Mouse (Mus musculus) heart, embryonic 16.5 days (tissue): ENCODE measurements around the gene Tmem86b. TPM values are rescaled to one million over a fixed set of nuclear protein-coding genes. Genes with fewer than 3 reads are reported as not detected.

ENCODE experiments used
- ATAC-seq: fragments of 200-750 bp; cut with Nextera tagmentation; replicated peaks from 2 replicates; pipeline ENCODE4 v1.8.0; 2017; ENCODE audit warnings: moderate number of reproducible peaks; ENCODE audit not compliant: insufficient read depth, low FRiP score; ENCODE audit errors: extremely low read depth
- H3K27ac ChIP-seq: fragments of 300-500 bp; sonication (generic); 2 replicates; pipeline ENCODE4 v1.5.1; 2014; ENCODE audit warnings: mild to moderate bottlenecking, low read length, control low read depth, moderate library complexity
- H3K27me3 ChIP-seq: fragments of 300-500 bp; sonication (generic); 2 replicates; pipeline ENCODE4 v1.6.1; 2014; ENCODE audit warnings: low read length, mixed read lengths; ENCODE audit not compliant: control insufficient read depth, insufficient read depth
- H3K36me3 ChIP-seq: fragments of 300-500 bp; sonication (generic); 2 replicates; pipeline ENCODE4 v1.6.1; 2014; ENCODE audit not compliant: control insufficient read depth, insufficient read depth
- H3K4me1 ChIP-seq: fragments of 300-500 bp; sonication (generic); 2 replicates; pipeline ENCODE4 v1.6.1; 2014; ENCODE audit warnings: low read length, mixed read lengths; ENCODE audit not compliant: control insufficient read depth, insufficient read depth
- H3K4me2 ChIP-seq: fragments of 300-500 bp; sonication (generic); 2 replicates; pipeline ENCODE4 v1.6.1; 2014; ENCODE audit warnings: low read depth, mild to moderate bottlenecking, control low read depth, low read length
- H3K4me3 ChIP-seq: fragments of 300-500 bp; sonication (generic); 2 replicates; pipeline ENCODE4 v1.5.1; 2014; ENCODE audit warnings: mild to moderate bottlenecking, control low read depth, low read length
- H3K9ac ChIP-seq: fragments of 300-500 bp; sonication (generic); 2 replicates; pipeline ENCODE4 v1.6.1; 2014; ENCODE audit warnings: low read length, control low read depth
- H3K9me3 ChIP-seq: fragments of 300-500 bp; sonication (generic); replicated peaks from 2 replicates; pipeline ENCODE4 v1.6.1; 2016; ENCODE audit warnings: low read length; ENCODE audit not compliant: control insufficient read depth
- WGBS: fragments of 180-500 bp; shearing (Covaris S2); extraction: QIAGEN DNeasy Blood & Tissue Kit; methylation state at CpG from one replicate; pipeline ENCODE4 v1.1.7; 2014; 5-methylcytosine and 5-hydroxymethylcytosine counted together
- polyA plus RNA-seq: library from polyadenylated mRNA; unstranded; fragments of >200 nt; fragmentation: Nextera tagmentation; extraction: Ambion mirVana; gene quantifications from 2 replicates; pipeline ENCODE4 v1.2.1, GENCODE M21; 2015

Gene Tmem86b
- polyA plus RNA-seq = 1.0 and 1.5 TPM in 2 replicates

- H3K36me3 ChIP-seq = peaks cover 55% of the 10 kb centered on the region
- H3K9ac ChIP-seq = no peak within 1 kb of the TSS
- no peak within 1 kb of the TSS for H3K27ac ChIP-seq
- H3K4me2 ChIP-seq = no peak within 1 kb of the TSS
- no peak for ATAC-seq
- no peaks in the 10 kb centered on the region for H3K27me3 ChIP-seq
- 89% methylated on average over 4 of the region's 4 CpGs for WGBS
- no peaks in the 10 kb centered on the region for H3K9me3 ChIP-seq
- H3K4me3 ChIP-seq = no peak within 1 kb of the TSS
- no peaks in the 10 kb centered on the region for H3K4me1 ChIP-seq
These were observed at the start of gene Tmem86b for GRCm38 (mm10) chr7:4631031-4631430. Gene Tmem86b, minus strand, starts transcription at chr7:4631422.

- Histone ChIP-seq H3K27ac (no peak overlapping the region), H3K36me3 (peaks cover 28% of the 10 kb centered on the region), H3K4me1 (no peaks in the 10 kb centered on the region), H3K27me3 (no peaks in the 10 kb centered on the region), H3K9me3 (no peaks in the 10 kb centered on the region), H3K9ac (no peak overlapping the region), H3K4me2 (no peak overlapping the region), H3K4me3 (no peak overlapping the region)
- 76% methylated on average over 7 of the region's 7 CpGs for WGBS
- ATAC-seq = no peak
These were observed 44.0 kb upstream of the Tmem86b start for GRCm38 (mm10) chr7:4675200-4675599.

GRCm38 (mm10) chr7:4674114-4674731 is 43.0 kb upstream of the Tmem86b start:
- Histone ChIP-seq H3K27ac (no peak overlapping the region), H3K36me3 (peaks cover 28% of the 10 kb centered on the region), H3K9me3 (no peaks in the 10 kb centered on the region), H3K27me3 (no peaks in the 10 kb centered on the region), H3K4me3 (no peak overlapping the region), H3K4me1 (no peaks in the 10 kb centered on the region), H3K9ac (no peak overlapping the region), H3K4me2 (no peak overlapping the region)
- no peak for ATAC-seq
- WGBS = 89% methylated on average over 12 of the region's 12 CpGs

- Histone ChIP-seq H3K27ac (peak overlapping the region; percentile 74), H3K36me3 (peaks cover 30% of the 10 kb centered on the region)
- WGBS = 58% methylated on average over 4 of the region's 4 CpGs
These were observed 40.7 kb upstream of the Tmem86b start for GRCm38 (mm10) chr7:4671956-4672355.

GRCm38 (mm10) chr7:4670655-4671255 is 39.5 kb upstream of the Tmem86b start:
- no peaks in the 10 kb centered on the region for H3K27me3 ChIP-seq
- peaks cover 31% of the 10 kb centered on the region for H3K36me3 ChIP-seq
- ATAC-seq = no peak
- no peak overlapping the region for H3K4me3 ChIP-seq
- H3K9ac ChIP-seq = no peak overlapping the region
- H3K4me2 ChIP-seq = no peak overlapping the region
- H3K9me3 ChIP-seq = no peaks in the 10 kb centered on the region
- no peaks in the 10 kb centered on the region for H3K4me1 ChIP-seq
- WGBS = 86% methylated on average over 8 of the region's 8 CpGs
- no peak overlapping the region for H3K27ac ChIP-seq

More at GRCm38 (mm10) chr7:4671956-4672355, 40.7 kb upstream of the Tmem86b start:
- ATAC-seq = peak; percentile 80
- Histone ChIP-seq H3K27me3 (no peaks in the 10 kb centered on the region), H3K4me1 (no peaks in the 10 kb centered on the region), H3K9me3 (no peaks in the 10 kb centered on the region), H3K4me2 (no peak overlapping the region), H3K9ac (no peak overlapping the region), H3K4me3 (no peak overlapping the region)

GRCm38 (mm10) chr7:4669156-4669555 is 37.9 kb upstream of the Tmem86b start:
- peaks cover 28% of the 10 kb centered on the region for H3K36me3 ChIP-seq
- no peak overlapping the region for H3K4me3 ChIP-seq
- no peak overlapping the region for H3K27ac ChIP-seq
- H3K27me3 ChIP-seq = no peaks in the 10 kb centered on the region
- no peaks in the 10 kb centered on the region for H3K4me1 ChIP-seq
- WGBS = 95% methylated on average over 9 of the region's 9 CpGs
- no peaks in the 10 kb centered on the region for H3K9me3 ChIP-seq
- no peak overlapping the region for H3K4me2 ChIP-seq
- H3K9ac ChIP-seq = no peak overlapping the region
- ATAC-seq = no peak

- ATAC-seq = no peak
- Histone ChIP-seq H3K4me3 (no peak overlapping the region), H3K4me2 (no peak overlapping the region), H3K27ac (no peak overlapping the region), H3K36me3 (peaks cover 28% of the 10 kb centered on the region), H3K9ac (no peak overlapping the region), H3K9me3 (no peaks in the 10 kb centered on the region), H3K4me1 (no peaks in the 10 kb centered on the region), H3K27me3 (no peaks in the 10 kb centered on the region)
- 90% methylated on average over 8 of the region's 8 CpGs for WGBS
These were observed 37.3 kb upstream of the Tmem86b start for GRCm38 (mm10) chr7:4668506-4668905.

- Histone ChIP-seq H3K36me3 (peaks cover 33% of the 10 kb centered on the region), H3K9me3 (no peaks in the 10 kb centered on the region), H3K9ac (no peak overlapping the region), H3K27ac (no peak overlapping the region), H3K4me1 (no peaks in the 10 kb centered on the region), H3K4me2 (no peak overlapping the region), H3K4me3 (no peak overlapping the region), H3K27me3 (no peaks in the 10 kb centered on the region)
- 96% methylated on average over 5 of the region's 5 CpGs for WGBS
- no peak for ATAC-seq
These were observed 35.6 kb upstream of the Tmem86b start for GRCm38 (mm10) chr7:4666871-4667270.

- no peak overlapping the region for H3K4me2 ChIP-seq
- H3K36me3 ChIP-seq = peaks cover 23% of the 10 kb centered on the region
- H3K9me3 ChIP-seq = no peaks in the 10 kb centered on the region
- WGBS = 71% methylated on average over 2 of the region's 2 CpGs
- no peak overlapping the region for H3K9ac ChIP-seq
- ATAC-seq = no peak
- H3K4me1 ChIP-seq = peaks cover 6% of the 10 kb centered on the region
- H3K27ac ChIP-seq = no peak overlapping the region
- H3K4me3 ChIP-seq = no peak overlapping the region
- no peaks in the 10 kb centered on the region for H3K27me3 ChIP-seq
These were observed 32.5 kb upstream of the Tmem86b start for GRCm38 (mm10) chr7:4663742-4664141.
